Mouse (Mus musculus) ZHBTc4 (cell line): ENCODE results near the gene Hlf.

Experiments used
- DNase-seq: peaks from one replicate; pipeline ENCODE4 v3.0.0-alpha.2; 2011; ENCODE audit warnings: low read depth, low spot score

Gene Hlf

GRCm38 (mm10) chr11:90370789-90371291 is 19.9 kb downstream of the Hlf start:
- DNase-seq = no peak

DNA sequence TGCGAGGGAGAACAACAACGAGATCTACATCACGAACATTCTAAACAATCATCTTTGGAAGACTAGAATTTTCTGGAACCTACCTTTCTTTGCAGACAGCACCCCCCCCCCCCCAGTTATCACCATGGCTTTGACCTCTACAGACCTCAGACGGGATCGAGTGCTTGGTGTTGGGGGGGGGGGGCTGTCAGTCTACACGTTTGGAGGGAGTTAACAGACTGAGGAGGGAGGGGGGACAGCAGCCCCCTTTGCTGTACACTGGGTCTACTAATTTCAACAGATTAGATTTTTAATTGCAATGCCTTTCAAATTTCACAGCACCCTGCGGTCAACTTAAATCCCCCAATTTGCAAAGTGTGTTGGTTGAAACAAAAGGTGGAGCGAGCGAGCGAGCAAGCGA is 20.3 kb downstream of the Hlf start:
- no peak for DNase-seq

- no peak for DNase-seq
These were observed 21.1 kb downstream of the Hlf start for GRCm38 (mm10) chr11:90369605-90370004.

- DNase-seq = no peak
These were observed 21.6 kb downstream of the Hlf start for GRCm38 (mm10) chr11:90369115-90369514.

GRCm38 (mm10) chr11:90367894-90368860 is 22.5 kb downstream of the Hlf start:
- no peak for DNase-seq

DNA sequence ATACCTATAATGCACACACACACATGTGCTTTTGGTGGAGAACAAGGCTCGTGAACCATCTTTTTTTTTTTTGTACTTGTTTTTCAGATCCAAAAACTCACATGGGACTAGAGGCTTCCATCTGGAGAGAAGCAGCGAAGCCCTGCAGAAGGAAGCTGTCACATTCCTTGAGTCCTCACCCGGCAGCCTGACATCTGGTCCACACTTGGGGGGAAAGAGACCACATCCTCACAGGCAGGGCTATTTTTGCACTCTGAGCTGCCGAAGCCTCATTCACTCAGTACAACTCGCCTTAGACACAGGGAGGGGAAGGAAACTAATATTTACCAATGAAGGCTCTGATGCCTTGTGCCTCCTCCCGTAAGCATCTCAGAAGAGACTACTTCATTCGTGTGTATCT is 25.8 kb downstream of the Hlf start:
- DNase-seq = no peak

DNA sequence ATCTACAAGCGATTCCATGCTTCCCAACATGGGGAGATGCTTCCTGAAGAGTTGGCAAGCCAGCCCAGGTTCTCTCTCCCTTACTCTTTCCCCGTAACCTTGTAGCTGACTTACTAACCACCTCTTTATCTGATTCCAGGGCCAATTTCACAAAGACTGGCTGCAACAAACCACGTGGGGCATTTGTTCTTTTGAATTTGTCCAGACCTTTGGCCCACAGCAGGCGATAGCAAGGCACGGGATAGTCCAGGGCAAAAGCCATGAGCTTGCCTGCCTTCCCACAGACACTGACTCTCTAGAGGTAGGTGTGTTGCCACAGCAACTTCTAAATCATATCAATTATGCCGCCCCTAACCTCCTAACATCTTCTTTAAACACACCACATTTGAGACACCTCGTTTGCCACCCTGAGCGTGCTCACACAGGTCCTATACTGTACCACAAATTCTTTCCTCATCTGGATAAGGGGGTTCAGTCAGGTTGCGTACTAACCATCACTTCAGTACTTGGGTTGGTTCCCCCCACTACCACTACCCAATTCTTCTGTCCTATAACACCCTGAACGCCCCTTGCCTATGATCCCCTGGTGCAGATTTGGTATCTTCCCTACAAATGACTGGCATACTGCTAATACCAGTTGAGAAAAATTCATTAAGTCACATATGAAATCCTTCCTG is 26.7 kb downstream of the Hlf start:
- no peak for DNase-seq

GRCm38 (mm10) chr11:90363406-90363805 is 27.3 kb downstream of the Hlf start:
- peak; percentile 45 for DNase-seq

- no peak for DNase-seq
These were observed 30.2 kb downstream of the Hlf start for GRCm38 (mm10) chr11:90360536-90360935.

GRCm38 (mm10) chr11:90358063-90358462 is 32.6 kb downstream of the Hlf start:
- no peak for DNase-seq

GRCm38 (mm10) chr11:90357371-90357770 is 33.3 kb downstream of the Hlf start:
- DNase-seq = no peak

- no peak for DNase-seq
These were observed 34.0 kb downstream of the Hlf start for GRCm38 (mm10) chr11:90356495-90357304.

DNA sequence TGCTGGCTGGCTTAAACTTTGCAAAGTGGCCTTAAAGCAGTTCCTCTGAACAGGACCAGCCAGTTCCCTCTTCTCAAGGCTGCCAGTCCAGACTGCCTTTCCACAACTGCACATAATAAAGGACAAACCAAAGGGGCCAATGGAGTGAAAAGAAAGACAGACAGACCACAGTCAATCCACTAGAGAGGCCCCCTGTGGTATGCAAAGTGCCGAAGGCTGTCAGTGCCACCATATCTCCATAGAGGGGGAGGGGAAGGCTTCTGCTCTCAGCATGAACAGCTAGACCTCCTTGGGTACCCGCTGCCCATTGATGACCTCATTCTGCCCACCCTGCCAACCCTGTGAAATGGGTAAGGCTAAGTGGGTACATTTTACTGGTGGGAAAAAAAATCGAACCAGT is 34.7 kb downstream of the Hlf start:
- peak; percentile 15 for DNase-seq

GRCm38 (mm10) chr11:90355270-90355681 is 35.4 kb downstream of the Hlf start:
- no peak for DNase-seq

- DNase-seq = no peak
These were observed 38.0 kb downstream of the Hlf start for GRCm38 (mm10) chr11:90352696-90353095.

- DNase-seq = no peak
These were observed 40.6 kb downstream of the Hlf start for GRCm38 (mm10) chr11:90350153-90350512.

GRCm38 (mm10) chr11:90349486-90350152 is 41.1 kb downstream of the Hlf start:
- no peak for DNase-seq

- DNase-seq = no peak
These were observed 42.8 kb downstream of the Hlf start for GRCm38 (mm10) chr11:90347667-90348459.

GRCm38 (mm10) chr11:90345746-90346145 is 44.9 kb downstream of the Hlf start:
- DNase-seq = no peak

DNA sequence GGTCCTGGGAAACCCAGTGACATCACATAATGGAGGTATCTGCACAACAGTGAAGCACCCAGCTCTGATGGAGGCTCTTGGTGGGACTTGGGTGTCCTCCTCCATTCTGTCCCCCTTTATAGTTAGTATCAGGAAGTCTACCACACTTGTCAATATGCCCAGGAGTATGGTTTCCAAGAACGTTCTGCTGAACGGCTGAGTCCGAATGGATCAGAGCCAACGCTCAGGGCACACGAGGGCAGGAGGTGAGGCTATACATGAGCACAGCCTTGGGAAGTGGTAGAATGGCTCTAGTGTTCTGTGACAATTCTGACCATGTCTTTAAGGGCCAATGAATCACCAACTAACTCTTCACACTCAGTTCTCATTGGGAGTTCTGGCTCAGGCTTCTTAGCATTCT is 47.8 kb downstream of the Hlf start:
- DNase-seq = no peak
